Mouse (Mus musculus): ENCODE results near the gene Tbxas1.

Gene Tbxas1

DNA sequence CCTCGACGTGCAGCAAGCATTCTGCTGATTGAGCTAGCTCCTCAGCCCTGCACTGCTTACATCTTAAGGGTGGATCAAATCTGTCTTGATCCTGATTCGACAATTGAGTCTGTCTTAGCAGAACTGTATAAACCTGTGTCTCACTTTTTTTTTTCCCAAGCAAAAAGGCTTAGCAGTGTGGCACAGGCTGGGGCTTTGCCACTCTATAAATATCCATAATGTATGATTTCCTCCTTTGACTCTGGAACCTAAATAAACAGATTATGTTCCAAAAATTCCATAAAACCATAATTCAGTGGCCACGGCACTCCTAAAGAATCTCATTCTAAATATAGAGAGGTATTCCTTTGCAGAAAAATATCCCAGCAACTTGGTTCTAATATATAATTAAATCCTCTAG lies 122.6 kb downstream of the Tbxas1 start:
- DNase-seq (ENCODE audit: low spot score) = no peak

DNA sequence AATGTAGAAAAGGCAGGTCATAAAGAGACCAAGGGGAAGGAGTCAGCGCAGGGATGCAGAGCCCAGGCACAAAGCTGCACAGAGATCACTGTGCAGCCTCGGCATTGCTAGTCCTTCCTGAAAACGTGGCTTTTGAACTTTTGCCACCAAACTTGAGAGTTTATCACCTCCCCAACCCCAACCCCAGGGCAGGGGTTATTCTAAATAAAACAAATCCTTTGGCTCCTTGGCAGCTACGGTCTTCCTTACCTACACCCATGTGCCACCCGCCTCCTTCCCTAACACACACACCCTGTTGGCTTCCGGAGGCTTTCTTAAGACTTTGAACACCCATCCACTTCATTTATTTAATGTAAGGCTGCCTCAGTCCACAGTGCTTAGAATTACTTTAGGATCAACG lies 127.9 kb downstream of the Tbxas1 start:
- no peak for DNase-seq (ENCODE audit: low spot score)

DNA sequence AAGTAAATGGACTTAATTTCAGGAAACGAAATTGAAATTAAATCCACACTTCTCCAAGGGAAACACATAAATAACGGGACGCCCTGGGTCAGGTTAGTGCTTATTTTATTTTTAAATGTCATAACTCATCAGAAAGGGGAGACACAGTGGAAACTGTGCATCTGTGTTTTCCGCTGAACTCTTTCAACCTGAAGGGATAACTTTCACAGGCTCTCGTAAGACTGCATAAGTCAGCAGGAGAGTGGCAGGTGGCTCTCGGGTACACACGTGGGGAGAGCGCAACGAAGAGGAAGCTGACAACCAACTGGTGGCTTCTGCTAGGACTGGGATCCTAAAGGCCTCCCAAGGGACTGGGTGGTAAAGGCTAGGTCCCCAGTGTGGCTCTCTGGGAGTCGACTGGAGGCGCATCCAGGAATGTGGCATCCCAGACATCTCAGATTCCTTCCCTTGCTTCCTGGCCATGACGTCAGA lies 128.8 kb downstream of the Tbxas1 start:
- no peak for DNase-seq (ENCODE audit: low spot score)

DNA sequence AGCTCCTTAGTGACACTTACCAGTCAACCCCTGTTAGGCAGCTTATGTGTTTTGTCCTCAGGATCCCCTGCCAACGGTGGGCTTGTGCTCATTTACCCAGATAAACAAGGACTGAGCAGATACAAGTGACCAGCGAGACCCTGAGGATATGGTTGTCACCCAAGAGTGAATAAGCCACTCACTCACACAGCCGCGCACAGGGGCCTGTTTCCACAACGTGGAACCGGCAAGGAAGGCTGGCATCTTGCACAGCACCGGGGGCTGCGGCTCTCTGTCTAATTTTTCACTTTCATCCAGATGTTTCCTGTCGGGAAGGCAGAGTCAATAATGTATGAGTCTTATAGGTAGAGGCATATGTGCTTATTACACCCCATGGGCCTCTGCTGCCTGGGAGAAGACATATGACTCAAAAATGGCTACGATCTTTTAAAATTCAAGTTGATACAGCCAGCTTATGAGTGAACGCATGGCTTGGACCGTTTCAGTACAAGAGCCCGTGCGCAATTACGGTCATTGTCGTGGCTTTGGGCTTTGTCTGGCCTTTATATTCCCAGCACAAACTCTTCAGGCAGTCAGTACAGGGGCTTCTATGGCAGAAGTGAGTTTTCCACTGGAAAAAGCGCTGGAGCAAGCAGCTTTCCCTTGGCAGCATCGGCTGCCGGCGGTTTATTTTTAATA lies 130.2 kb downstream of the Tbxas1 start:
- no peak for DNase-seq (ENCODE audit: low spot score)

DNA sequence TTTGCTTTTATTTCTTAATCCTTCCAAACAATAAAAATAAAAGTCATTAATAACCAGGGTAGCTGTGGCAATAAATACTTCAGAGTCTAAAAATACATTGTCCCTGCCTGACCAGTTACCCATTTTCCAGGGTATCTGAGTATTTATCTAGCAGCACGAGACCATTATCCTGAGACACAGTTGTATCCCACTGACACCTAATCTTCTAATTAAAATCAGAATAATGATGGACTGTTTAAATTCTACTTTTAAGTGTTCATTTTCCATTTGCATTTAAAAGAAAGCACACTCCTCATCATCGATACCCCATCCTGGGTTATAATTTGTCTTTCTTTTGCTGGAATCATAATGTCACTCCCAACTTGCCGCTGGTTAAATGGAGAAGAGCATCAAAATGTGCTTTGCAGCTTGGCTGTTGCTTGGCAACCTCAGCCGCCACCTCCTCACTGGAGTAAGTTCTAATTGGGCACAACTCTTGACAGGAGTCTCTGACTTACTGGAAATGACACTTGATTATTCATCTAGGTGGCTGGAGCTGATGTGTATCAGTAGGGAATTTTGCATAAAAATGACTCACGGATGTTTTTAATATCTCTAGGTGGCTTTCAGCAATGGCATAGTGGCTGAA lies 130.9 kb downstream of the Tbxas1 start:
- DNase-seq (ENCODE audit: low spot score) = peak; percentile 53

DNA sequence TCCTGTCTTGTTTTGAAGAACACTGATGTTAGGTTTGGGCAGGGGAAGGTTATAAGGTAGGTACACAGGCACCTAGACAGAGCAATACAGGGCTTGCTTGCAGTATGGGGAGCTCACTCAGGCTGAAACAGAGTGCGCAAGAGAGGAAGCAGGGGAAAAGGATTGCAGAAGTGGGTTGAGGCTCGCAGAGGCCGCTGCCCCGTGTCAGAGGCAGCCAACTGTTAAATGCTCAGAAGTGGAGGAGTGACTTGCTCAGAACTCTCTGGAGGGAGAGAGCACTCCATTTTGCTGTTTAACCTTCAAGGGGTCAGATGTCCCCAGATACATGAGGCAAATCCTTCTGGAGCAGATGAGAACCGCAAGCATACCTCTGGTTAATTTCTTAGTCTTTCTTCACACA lies 132.0 kb downstream of the Tbxas1 start:
- DNase-seq (ENCODE audit: low spot score) = no peak

DNA sequence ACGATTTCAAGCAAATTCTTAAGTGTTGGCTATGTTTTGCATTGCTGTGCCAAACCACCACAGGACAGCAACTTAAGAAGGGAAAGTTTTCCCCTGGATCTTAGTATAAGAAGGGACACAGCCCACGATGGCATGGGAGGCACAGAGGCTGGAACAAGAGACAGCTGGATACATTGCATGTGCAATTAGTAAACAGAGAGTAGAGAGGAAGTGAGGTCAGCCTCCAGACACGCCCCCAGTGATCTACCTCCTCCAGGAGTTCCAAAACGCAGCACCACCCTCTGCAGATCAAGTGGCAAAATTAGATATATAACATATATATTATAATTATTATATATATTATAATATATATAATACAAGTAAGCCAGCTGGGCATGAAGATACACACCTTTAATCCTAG lies 132.9 kb downstream of the Tbxas1 start:
- no peak for DNase-seq (ENCODE audit: low spot score)

DNA sequence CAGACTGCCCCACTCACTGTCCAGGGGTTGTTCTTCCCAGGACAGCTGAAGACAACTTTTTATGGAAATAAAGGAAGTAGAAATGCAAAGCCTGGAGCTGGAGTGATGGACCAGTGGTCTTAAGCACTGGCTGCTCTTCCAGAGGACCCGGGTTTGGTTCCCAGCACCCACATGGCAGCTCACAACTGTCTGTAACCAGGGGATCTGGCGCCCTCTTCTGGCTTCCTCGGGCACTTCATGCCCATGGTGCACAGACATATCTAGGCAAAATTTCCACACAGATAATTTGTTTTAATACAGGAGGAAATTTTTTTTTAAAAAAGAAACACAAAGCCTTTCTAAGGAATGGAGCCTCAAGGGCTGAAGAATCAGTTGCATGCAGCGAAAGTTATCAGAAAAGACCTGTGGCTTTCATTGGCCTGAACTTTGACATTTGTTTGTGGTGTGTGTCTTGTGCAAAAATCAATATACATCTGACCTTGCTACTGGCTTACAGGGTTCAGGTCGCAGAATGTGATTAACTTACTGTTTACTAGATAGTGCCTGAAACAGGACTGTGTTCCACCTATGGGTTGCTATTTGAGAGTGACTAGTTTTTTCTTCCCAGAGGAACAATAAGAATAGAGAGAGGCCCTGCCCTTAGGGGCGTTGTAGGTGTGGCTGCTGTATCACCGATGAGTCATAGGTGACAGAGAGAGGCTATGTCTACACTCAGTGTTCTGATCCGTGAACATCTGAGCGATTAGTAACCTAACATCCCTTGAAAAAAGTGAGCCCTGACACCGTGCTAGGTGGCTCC lies 138.0 kb downstream of the Tbxas1 start:
- DNase-seq (ENCODE audit: low spot score) = no peak

DNA sequence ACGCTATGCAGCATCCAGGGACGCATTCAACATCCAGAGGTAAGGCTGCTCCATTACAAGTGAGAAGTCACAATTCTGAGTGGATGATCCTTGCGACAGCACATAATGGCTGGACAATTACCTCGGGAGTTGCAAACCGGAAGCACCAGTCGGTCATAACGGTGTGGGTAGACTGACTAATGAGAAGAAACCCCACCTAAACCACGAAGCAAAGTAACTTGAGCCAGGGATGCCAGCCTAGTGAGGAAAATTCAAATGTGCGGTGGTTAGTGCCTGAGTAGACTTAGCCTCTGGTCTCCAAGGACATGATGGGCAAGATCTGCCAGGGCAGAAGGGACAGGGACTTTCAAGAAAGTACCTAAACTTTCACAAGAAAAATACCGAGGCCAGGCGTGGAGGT lies 142.7 kb downstream of the Tbxas1 start:
- no peak for DNase-seq (ENCODE audit: low spot score)

DNA sequence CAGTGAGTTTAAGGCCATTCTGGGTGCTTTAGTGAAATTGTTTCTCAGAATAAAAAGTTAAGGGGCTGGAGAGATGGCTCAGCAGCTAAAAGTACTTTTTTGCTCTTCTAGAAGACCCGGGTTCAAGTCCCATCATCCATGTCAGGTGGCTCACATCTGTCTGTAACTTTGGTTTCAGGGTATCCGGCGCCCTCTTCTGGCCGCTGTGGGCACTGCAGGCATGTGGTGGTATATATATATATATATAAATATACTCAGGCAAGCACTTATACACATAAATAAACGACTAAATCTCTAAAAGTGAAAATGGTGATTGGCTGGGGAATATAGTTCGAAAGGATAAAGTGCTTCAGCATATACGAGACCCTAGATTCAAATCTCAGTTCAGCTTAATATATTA lies 143.6 kb downstream of the Tbxas1 start:
- DNase-seq (ENCODE audit: low spot score) = no peak

DNA sequence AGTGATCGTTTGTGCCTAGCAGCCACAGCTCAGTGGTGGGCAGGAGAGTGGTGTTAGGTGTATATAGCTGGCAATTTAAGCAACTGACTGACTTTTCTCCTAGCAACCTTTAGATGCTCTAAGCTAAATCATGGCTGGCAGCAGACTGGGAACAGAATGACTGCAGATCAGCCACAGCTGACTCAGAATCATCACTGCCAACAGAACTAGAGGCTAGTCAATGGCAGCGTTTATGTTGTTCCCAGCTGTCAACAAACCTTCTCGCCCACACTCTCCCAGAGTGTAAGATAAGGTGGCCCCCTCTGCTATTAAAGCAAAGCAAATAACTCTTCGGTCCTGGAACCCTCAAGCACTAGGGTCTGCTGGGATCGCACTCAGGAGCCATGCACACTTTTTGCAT lies 144.0 kb downstream of the Tbxas1 start:
- DNase-seq (ENCODE audit: low spot score) = no peak

DNA sequence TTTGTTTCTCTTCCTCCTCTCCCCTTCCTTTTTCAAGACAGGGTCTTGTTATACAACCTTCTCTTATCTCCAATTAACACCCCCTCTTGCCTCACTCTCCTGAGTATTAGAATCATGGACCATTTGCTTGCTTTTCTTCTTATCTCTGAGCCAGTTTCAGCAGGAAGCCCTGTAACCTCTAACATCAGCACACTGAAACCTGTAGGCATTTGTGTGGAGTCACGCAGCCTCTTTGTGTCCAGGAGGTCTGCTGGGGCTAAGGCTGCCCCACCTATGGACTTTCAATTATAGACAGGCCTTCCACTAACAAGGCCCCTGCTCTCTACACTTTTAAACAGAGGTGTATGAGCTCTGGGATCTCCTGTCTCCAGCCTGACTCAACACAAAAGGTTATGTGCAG lies 146.7 kb downstream of the Tbxas1 start:
- DNase-seq (ENCODE audit: low spot score) = no peak

DNA sequence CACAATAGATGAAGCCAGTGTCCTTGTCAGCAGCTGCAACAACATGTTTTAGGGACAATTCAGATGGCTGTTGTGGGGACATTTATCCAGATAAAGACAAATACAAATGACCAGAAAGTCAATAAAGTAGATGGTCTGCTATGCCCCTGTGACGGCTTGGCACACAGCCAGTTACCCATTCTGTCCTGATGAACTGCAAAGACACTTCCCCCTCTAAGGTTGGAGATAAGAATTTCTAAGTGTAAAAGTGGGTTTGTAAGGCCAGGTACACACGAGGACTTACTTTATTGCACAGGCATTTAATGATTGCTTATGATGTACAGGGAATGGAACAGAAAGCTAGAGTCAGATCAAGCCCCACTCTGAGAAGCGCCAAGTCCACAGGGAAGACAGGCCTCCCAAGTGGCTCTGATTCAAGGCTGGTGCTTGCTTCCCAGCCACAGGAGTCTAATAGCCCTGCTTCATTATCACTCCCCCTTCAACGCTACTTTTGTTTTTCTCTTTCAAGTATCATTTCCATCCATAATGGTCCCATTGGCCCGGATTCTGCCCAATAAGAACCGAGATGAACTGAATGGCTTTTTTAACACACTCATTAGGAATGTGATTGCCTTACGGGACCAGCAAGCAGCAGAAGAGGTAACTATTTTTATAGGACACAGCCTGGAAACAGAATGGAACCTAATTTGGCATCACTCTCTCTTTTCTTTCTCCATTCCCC lies 147.4 kb downstream of the Tbxas1 start:
- DNase-seq (ENCODE audit: low spot score) = no peak

DNA sequence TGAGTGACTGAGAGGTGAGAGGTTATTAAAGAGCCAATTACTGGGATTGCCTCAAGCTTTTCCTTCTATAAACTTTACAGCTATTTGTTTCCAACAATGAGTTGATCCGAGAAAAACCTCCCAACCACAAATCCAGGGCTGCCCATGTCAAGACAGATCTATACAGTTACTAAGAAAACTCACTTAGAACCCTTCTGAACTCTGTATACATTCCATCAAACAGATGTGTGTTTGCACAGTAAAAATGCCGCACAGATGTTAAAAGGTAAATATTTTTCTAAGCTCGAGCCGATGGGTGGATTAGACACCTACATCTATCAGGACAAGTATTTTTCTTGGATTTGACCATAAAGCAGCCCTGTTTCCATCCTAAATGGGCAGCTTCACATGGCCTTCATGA lies 149.4 kb downstream of the Tbxas1 start:
- DNase-seq (ENCODE audit: low spot score) = no peak

DNA sequence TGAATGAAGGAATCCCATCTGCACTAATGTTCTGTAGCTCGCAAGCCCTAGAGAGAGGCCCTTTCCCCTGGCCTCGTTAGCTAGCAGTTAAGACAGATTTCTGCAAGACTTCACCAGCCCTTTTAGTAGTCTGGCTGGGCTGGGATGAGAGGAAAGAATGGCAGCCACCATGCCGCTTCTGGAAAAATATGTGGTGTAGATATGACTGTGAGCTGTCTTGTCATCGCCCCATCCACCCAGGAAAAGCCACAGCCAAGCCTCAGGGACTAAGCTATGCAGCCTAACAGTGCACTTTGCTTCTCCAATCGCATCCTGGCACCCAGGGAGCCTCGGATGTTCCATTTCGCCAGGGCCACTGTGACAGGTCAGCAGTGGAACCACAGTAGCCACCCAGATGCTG lies 149.8 kb downstream of the Tbxas1 start:
- no peak for DNase-seq (ENCODE audit: low spot score)

DNA sequence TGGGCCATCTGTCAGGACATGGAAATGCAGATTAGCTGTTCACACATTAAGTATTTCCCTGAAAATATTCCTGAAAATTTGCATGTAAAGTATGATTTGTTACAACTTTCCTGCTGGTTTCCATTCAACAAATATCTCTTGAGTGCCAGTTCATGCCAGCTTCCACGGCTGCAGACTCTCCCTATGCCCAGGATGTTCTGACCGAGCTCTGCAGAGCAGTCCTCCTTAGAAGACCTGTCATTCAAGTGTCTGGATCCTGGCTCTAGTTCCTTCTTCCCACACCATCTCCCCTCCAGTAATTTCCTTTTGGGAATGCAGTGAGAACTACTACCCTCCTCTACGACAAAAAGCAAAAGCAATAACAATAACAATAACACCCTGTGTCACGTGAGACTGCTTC lies 155.5 kb downstream of the Tbxas1 start:
- DNase-seq (ENCODE audit: low spot score) = no peak

DNA sequence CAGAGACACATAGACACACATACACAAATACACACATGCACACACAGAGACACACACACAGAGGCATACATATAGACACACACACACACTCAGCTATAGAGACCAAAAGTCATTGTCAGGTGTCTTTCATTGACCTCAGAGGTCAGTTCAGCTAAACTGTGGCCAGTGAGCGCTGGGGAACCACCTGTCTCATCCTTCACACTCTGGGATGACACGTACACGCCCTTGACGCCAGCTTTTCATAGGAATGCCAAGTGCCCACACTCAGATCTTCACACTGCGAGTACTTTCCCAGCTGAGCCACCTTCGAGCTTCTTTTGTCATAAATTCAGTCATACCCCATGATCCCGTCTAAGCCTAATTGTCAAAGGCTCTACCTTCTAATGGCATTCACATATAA lies 158.5 kb downstream of the Tbxas1 start:
- no peak for DNase-seq (ENCODE audit: low spot score)

DNA sequence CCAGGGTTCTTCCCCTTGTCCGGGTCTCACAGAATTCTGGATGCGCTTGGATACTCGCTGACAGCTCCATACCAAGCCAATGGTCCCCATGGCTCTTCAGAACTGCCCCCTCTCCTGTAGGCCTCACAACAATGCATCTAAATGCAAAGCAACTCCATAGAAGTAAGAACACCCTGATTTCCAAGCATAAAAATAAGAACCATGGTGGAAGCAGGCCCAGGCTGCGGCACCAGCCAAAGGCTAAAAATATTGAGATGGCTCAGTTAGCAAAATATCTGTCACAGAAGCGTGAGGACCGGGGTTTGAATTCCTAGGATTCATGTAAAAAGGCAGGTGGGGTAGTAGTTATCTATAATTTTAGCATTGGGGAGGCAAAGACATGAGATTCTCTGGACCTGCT lies 159.8 kb downstream of the Tbxas1 start:
- DNase-seq (ENCODE audit: low spot score) = no peak

DNA sequence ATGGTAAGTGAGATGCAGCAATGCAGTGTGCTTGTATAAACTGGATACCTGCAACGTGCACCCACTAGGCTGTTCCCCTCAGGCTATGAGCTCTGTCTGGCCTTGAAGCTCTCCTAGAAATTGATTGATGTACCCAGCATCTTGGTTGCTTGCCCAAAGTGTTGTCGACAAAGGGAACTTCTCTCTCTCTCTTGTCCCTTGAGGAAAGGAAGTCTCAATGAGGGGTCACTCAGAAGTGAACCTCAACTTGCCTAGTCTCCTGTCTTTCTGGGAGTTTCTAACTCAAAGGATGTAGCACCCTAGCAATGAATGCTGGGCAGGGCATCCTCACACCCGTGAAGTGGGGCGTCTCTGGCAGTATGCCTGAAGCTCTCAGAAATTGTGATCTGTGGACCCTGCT lies 161.0 kb downstream of the Tbxas1 start:
- no peak for DNase-seq (ENCODE audit: low spot score)

DNA sequence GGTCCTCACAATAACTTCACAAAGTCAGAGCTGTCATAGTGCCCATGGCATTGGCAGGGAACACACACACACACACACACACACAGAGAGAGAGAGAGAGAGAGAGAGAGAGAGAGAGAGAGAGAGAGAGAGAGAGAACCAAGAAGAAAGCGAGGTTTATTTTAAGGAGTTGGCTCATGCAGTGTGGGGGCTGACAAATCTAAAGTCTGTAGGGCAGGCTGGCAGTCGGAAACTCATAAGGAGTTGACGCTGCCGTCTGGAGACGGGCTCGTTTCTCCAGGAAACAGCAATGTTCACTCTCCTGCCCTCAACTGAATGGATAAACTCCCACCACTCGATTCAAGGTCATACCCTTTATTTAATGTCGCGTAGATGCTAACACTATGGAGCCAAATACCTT lies 165.2 kb downstream of the Tbxas1 start:
- DNase-seq (ENCODE audit: low spot score) = no peak

DNA sequence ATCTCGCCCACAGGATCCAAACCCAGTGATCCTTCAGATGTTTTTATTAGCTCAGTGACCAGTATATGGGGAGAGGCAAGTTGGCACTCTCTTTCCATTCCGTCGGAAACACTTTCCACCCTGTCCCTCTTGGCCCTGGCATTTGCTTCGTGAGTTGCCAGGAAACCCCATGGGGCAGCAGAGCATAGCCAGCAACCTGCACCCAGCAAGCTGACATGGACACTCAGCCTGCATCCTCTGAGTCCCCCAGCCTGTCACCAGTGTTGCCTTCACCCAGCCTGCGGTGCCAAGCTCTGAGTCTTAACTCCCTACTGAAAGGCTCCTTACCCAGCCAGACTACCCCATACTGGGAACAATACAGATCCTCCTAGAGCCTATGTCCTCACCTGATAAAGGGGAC lies 173.9 kb downstream of the Tbxas1 start:
- DNase-seq (ENCODE audit: low spot score) = no peak

DNA sequence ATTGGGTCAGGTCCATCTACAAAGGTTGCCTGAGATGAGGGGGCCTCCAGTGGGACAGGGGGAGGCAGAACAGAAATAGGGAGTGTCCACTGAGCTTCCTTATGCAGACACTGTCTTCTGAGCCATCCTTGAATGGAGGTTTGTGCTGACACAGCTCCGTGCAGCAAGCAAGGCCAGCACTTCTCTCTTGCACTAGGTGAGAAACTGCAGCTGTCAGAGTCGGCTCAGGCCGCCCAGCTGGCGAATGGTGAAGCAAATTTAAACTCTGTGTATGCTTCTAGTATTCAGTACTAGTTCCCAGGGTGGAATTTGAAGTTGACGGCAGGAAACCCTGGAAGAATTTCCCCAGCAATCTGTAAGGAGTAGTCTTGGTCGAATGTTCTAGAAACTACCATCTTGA lies 175.6 kb downstream of the Tbxas1 start:
- no peak for DNase-seq (ENCODE audit: low spot score)

Measured in layer of hippocampus, adult 9-10 months (tissue).